Mouse (Mus musculus) hindbrain, embryonic 11.5 days (tissue): ENCODE measurements around the gene Olfr459. TPM values are rescaled to one million over a fixed set of nuclear protein-coding genes. Genes with fewer than 3 reads are reported as not detected.

Experiments used
- ATAC-seq: fragments of 200-750 bp; cut with Nextera tagmentation; 2 replicates; pipeline ENCODE4 v1.8.0; 2017; ENCODE audit warnings: mild to moderate bottlenecking, moderate TSS enrichment, moderate library complexity; ENCODE audit not compliant: low FRiP score
- DNase-seq: peaks from one replicate; pipeline ENCODE4 v3.0.0-alpha.2; 2015; ENCODE audit warnings: low spot score
- H3K27ac ChIP-seq: fragments of 300-500 bp; sonication (generic); 2 replicates; pipeline ENCODE4 v1.5.1; 2014; ENCODE audit warnings: mild to moderate bottlenecking, low read depth, low read length
- H3K27me3 ChIP-seq: fragments of 300-500 bp; sonication (generic); 2 replicates; pipeline ENCODE4 v1.6.1; 2014; ENCODE audit warnings: mild to moderate bottlenecking, low read length, moderate library complexity, mixed read lengths; ENCODE audit not compliant: control insufficient read depth, insufficient read depth
- H3K36me3 ChIP-seq: fragments of 300-500 bp; sonication (generic); 2 replicates; pipeline ENCODE4 v1.6.1; 2014; ENCODE audit warnings: mild to moderate bottlenecking, low read length, moderate library complexity, mixed read lengths; ENCODE audit not compliant: control insufficient read depth, insufficient read depth
- H3K4me1 ChIP-seq: fragments of 300-500 bp; sonication (generic); replicated peaks from 2 replicates; pipeline ENCODE4 v1.6.1; 2014; ENCODE audit warnings: low read length, mixed read lengths; ENCODE audit not compliant: control insufficient read depth, insufficient read depth
- H3K4me2 ChIP-seq: fragments of 300-500 bp; sonication (generic); replicated peaks from 2 replicates; pipeline ENCODE4 v1.6.1; 2014; ENCODE audit warnings: mild to moderate bottlenecking, low read depth, low read length
- H3K4me3 ChIP-seq: fragments of 300-500 bp; sonication (generic); 2 replicates; pipeline ENCODE4 v1.5.1; 2014; ENCODE audit warnings: low read depth, low read length
- H3K9ac ChIP-seq: fragments of 300-500 bp; sonication (generic); 2 replicates; pipeline ENCODE4 v1.6.1; 2014; ENCODE audit warnings: low read depth, low read length
- H3K9me3 ChIP-seq: fragments of 300-500 bp; sonication (generic); 2 replicates; pipeline ENCODE4 v1.6.1; 2016; ENCODE audit warnings: low read length; ENCODE audit not compliant: control insufficient read depth
- WGBS: fragments of 180-500 bp; shearing (Covaris S2); extraction: QIAGEN DNeasy Blood & Tissue Kit; methylation state at CpG from one replicate; pipeline ENCODE4 v1.1.7; 2014; 5-methylcytosine and 5-hydroxymethylcytosine counted together
- polyA plus RNA-seq: library from polyadenylated mRNA; unstranded; fragments of >200 nt; fragmentation: Nextera tagmentation; extraction: Ambion mirVana; gene quantifications from 2 replicates; pipeline ENCODE4 v1.2.1, GENCODE M21; 2014

Gene Olfr459
- polyA plus RNA-seq, 1 experiment from 2014 or later, result not detected

- no peak overlapping the region for H3K9ac ChIP-seq
- no peaks in the 10 kb centered on the region for H3K9me3 ChIP-seq
- H3K27ac ChIP-seq, result no peak overlapping the region
- DNase-seq, result no peak
- no peak overlapping the region for H3K4me3 ChIP-seq
- no peaks in the 10 kb centered on the region for H3K4me1 ChIP-seq
- H3K36me3 ChIP-seq, result no peaks in the 10 kb centered on the region
- 87% methylated on average over 1 of the region's 1 CpGs for WGBS
- no peaks in the 10 kb centered on the region for H3K27me3 ChIP-seq
- no peak overlapping the region for H3K4me2 ChIP-seq
- ATAC-seq, result no peak
Measured at GRCm38 (mm10) chr6:41758421-41758820, 16.6 kb downstream of the Olfr459 start.

GRCm38 (mm10) chr6:41757199-41757598 lies 17.8 kb downstream of the Olfr459 start:
- Histone ChIP-seq H3K4me3 (no peak overlapping the region), H3K9ac (no peak overlapping the region), H3K27ac (no peak overlapping the region), H3K4me1 (no peaks in the 10 kb centered on the region), H3K27me3 (no peaks in the 10 kb centered on the region), H3K36me3 (no peaks in the 10 kb centered on the region), H3K9me3 (no peaks in the 10 kb centered on the region), H3K4me2 (no peak overlapping the region)
- DNase-seq, result no peak
- WGBS, result 77% methylated on average over 3 of the region's 3 CpGs
- no peak for ATAC-seq

GRCm38 (mm10) chr6:41754626-41755025 lies 20.4 kb downstream of the Olfr459 start:
- Histone ChIP-seq H3K4me2 (no peak overlapping the region), H3K9me3 (no peaks in the 10 kb centered on the region), H3K27ac (no peak overlapping the region), H3K27me3 (no peaks in the 10 kb centered on the region), H3K4me1 (no peaks in the 10 kb centered on the region), H3K36me3 (no peaks in the 10 kb centered on the region), H3K9ac (no peak overlapping the region), H3K4me3 (no peak overlapping the region)
- 79% methylated on average over 6 of the region's 6 CpGs for WGBS
- no peak for ATAC-seq
- DNase-seq, result no peak

GRCm38 (mm10) chr6:41744664-41745392 lies 30.1 kb downstream of the Olfr459 start:
- H3K4me1 ChIP-seq, result no peaks in the 10 kb centered on the region
- ATAC-seq, result no peak
- H3K36me3 ChIP-seq, result no peaks in the 10 kb centered on the region
- no peak overlapping the region for H3K27ac ChIP-seq
- no peaks in the 10 kb centered on the region for H3K9me3 ChIP-seq
- WGBS, result 81% methylated on average over 5 of the region's 5 CpGs
- no peak overlapping the region for H3K4me3 ChIP-seq
- H3K27me3 ChIP-seq, result no peaks in the 10 kb centered on the region
- no peak for DNase-seq
- H3K9ac ChIP-seq, result no peak overlapping the region
- no peak overlapping the region for H3K4me2 ChIP-seq

- H3K27me3 ChIP-seq, result no peaks in the 10 kb centered on the region
- H3K36me3 ChIP-seq, result no peaks in the 10 kb centered on the region
- no peak overlapping the region for H3K4me2 ChIP-seq
- no peak overlapping the region for H3K9ac ChIP-seq
- H3K4me1 ChIP-seq, result no peaks in the 10 kb centered on the region
- ATAC-seq (no peak), DNase-seq (no peak)
- H3K9me3 ChIP-seq, result no peaks in the 10 kb centered on the region
- no peak overlapping the region for H3K27ac ChIP-seq
- no peak overlapping the region for H3K4me3 ChIP-seq
Measured at GRCm38 (mm10) chr6:41741101-41741500, 33.9 kb downstream of the Olfr459 start.

- no peaks in the 10 kb centered on the region for H3K4me1 ChIP-seq
- no peak overlapping the region for H3K4me3 ChIP-seq
- H3K9me3 ChIP-seq, result no peaks in the 10 kb centered on the region
- no peaks in the 10 kb centered on the region for H3K36me3 ChIP-seq
- no peak for DNase-seq
- no peaks in the 10 kb centered on the region for H3K27me3 ChIP-seq
- no peak overlapping the region for H3K27ac ChIP-seq
- no peak overlapping the region for H3K9ac ChIP-seq
- H3K4me2 ChIP-seq, result no peak overlapping the region
- 90% methylated on average over 5 of the region's 5 CpGs for WGBS
- no peak for ATAC-seq
Measured at GRCm38 (mm10) chr6:41734719-41735470, 40.1 kb downstream of the Olfr459 start.

GRCm38 (mm10) chr6:41727989-41728609 lies 46.9 kb downstream of the Olfr459 start:
- WGBS, result 90% methylated on average over 1 of the region's 1 CpGs
- Histone ChIP-seq H3K4me3 (no peak overlapping the region), H3K27me3 (no peaks in the 10 kb centered on the region), H3K36me3 (no peaks in the 10 kb centered on the region), H3K4me2 (no peak overlapping the region), H3K27ac (no peak overlapping the region), H3K9ac (no peak overlapping the region), H3K9me3 (no peaks in the 10 kb centered on the region), H3K4me1 (no peaks in the 10 kb centered on the region)
- DNase-seq, result no peak
- no peak for ATAC-seq

- Histone ChIP-seq H3K9ac (no peak overlapping the region), H3K27me3 (no peaks in the 10 kb centered on the region), H3K9me3 (no peaks in the 10 kb centered on the region), H3K27ac (no peak overlapping the region), H3K4me3 (no peak overlapping the region), H3K4me1 (no peaks in the 10 kb centered on the region), H3K4me2 (no peak overlapping the region), H3K36me3 (no peaks in the 10 kb centered on the region)
- no peak for DNase-seq
- no peak for ATAC-seq
- 83% methylated on average over 2 of the region's 2 CpGs for WGBS
Measured at GRCm38 (mm10) chr6:41721430-41721829, 53.5 kb downstream of the Olfr459 start.
